31 mouse cellular contexts compared by ENCODE assay signal in genomic region chr7:42497356-42497755, GRCm38 (mm10). TPM values are rescaled to one million over a fixed set of nuclear protein-coding genes. Genes with fewer than 3 reads are reported as not detected.
DNase-seq lines count a peak whose midpoint lies in the region; TF ChIP-seq lines count a peak whose summit lies in the region.
"Had no signal": no experiment of that assay in that cellular context is flagged by ENCODE, and none has a peak within 500 bp of the region (broad histone marks: within the 10 kb centered on the region; RNA-seq: fewer than 3 reads in every experiment).

No protein-coding gene starts in this region.

- H3K27me3 ChIP-seq in ES-Bruce4 (ENCODE audit: control insufficient read depth, insufficient read depth, low read length, poor library complexity, severe bottlenecking), result no peaks in the 10 kb centered on the region
- H3K27me3 ChIP-seq: embryonic facial prominence, embryonic 13.5 days; embryonic facial prominence, embryonic 15.5 days; forebrain, embryonic 12.5 days; Patski had no signal

- TF ChIP-seq EP300 in ES-Bruce4 (IDR thresholded peaks at IDR 0.05; ENCODE audit: insufficient read depth, low read depth, low read length), result peak; percentile 39; the same call in 1 of the 2 replicates

- TF ChIP-seq POLR2A in ES-Bruce4 (IDR thresholded peaks at IDR 0.05; ENCODE audit: insufficient read depth, low read length), result no peak

- no peak for TF ChIP-seq CTCF in ES-Bruce4 (IDR thresholded peaks at IDR 0.05; ENCODE audit: low read depth, low read length)

- no peaks in the 10 kb centered on the region for H3K4me1 ChIP-seq in ES-Bruce4 (ENCODE audit: control insufficient read depth, insufficient read depth, low read length)
- H3K4me1 ChIP-seq: embryonic facial prominence, embryonic 13.5 days; embryonic facial prominence, embryonic 15.5 days; forebrain, embryonic 10.5 days; forebrain, embryonic 12.5 days had no signal

- no peak overlapping the region for H3K4me3 ChIP-seq in ES-Bruce4 (ENCODE audit: low read depth, low read length)
- H3K4me3 ChIP-seq: embryonic facial prominence, embryonic 13.5 days; embryonic facial prominence, embryonic 15.5 days; erythroblast, embryonic 14.5 days; forebrain, embryonic 10.5 days; forebrain, embryonic 12.5 days had no signal

- peak; percentile 96 for DNase-seq in ES-CJ7 (ENCODE audit: low read depth, low spot score)
- peak; percentile 99 for DNase-seq in R1 (ENCODE audit: low read depth, low spot score)
- DNase-seq in ZHBTc4 (ENCODE audit: low read depth, low spot score), result peak; percentile 93
- DNase-seq in spleen, postnatal 10 days (ENCODE audit: low spot score in 2 of 2), result no peak
- no peak for DNase-seq in heart, postnatal 36 days
- no peak for DNase-seq in layer of hippocampus, adult 8-10 months (ENCODE audit: low spot score in 2 of 2)
- DNase-seq: adrenal gland, adult 2 months; adrenal gland, postnatal 10 days; adrenal gland, postnatal 25 days; cerebellum, adult 11 months; cerebellum, adult 18-20 months; cerebellum, adult 8-10 months; cerebellum, adult 9-11 months; cerebellum, postnatal 14 days; cerebellum, postnatal 36 days; embryo, embryonic 11 days had no signal

- peak overlapping the region; percentile 96 for H3K27ac ChIP-seq in ES-Bruce4 (ENCODE audit: insufficient read depth, low read length)
- H3K27ac ChIP-seq: embryonic facial prominence, embryonic 13.5 days; embryonic facial prominence, embryonic 15.5 days; forebrain, embryonic 10.5 days; forebrain, embryonic 12.5 days had no signal

- intact Hi-C loops in heart, postnatal 36 days (cut with DNase I), result no loop called here

- 0 out of 2 replicates have a peak, but pooled peaks cover 4% of the 10 kb centered on the region for H3K9me3 ChIP-seq in ES-Bruce4 (replicated peaks; ENCODE audit: control insufficient read depth, insufficient read depth, low read length, poor library complexity, severe bottlenecking)
- H3K9me3 ChIP-seq: embryonic facial prominence, embryonic 15.5 days; G1E had no signal

- peaks cover 15% of the 10 kb centered on the region for H3K36me3 ChIP-seq in ES-Bruce4 (ENCODE audit: control insufficient read depth, insufficient read depth, low read length, poor library complexity, severe bottlenecking)

- no peak overlapping the region for H3K9ac ChIP-seq in ES-Bruce4 (ENCODE audit: low read depth, poor library complexity, severe bottlenecking)
- H3K9ac ChIP-seq: embryonic facial prominence, embryonic 13.5 days; embryonic facial prominence, embryonic 15.5 days; forebrain, embryonic 12.5 days had no signal

RNA-seq across cellular contexts. Expression of gene Zfp141, which starts 8.2 kb away (rescaled TPM):
- 31.9 and 37.8 TPM in 2 replicates for polyA plus RNA-seq in ES-Bruce4 (2011; ENCODE audit: insufficient read depth, insufficient read length, low read depth, missing spikeins)
- total RNA-seq in heart, postnatal 36 days (2021), result 1 to 10 TPM; 4.3 to 4.4 TPM
- total RNA-seq in layer of hippocampus, adult 8-10 months (2022), result 10 to 100 TPM; 18.1 to 25.8 (median 23.5) TPM

RNA-seq across cellular contexts. Expression of gene 4933421I07Rik, which starts 49.4 kb away (rescaled TPM):
- not detected in 2 replicates for polyA plus RNA-seq in ES-Bruce4 (2011; ENCODE audit: insufficient read depth, insufficient read length, low read depth, missing spikeins)
- not detected for total RNA-seq in heart, postnatal 36 days (2021)
- total RNA-seq in layer of hippocampus, adult 8-10 months (2022), result not detected
- total RNA-seq: adrenal gland, adult 2 months; adrenal gland, postnatal 10 days; adrenal gland, postnatal 25 days; adrenal gland, postnatal 4 days; common myeloid progenitor, adult 5-6 weeks had no signal
- polyA plus RNA-seq: adrenal gland, adult 2 months; brain, embryonic 14.5 days; C2C12; embryonic facial prominence, embryonic 11.5 days; embryonic facial prominence, embryonic 13.5 days; embryonic facial prominence, embryonic 15.5 days; erythroblast, embryonic 14.5 days; forebrain, embryonic 10.5 days; forebrain, embryonic 12.5 days; forebrain, embryonic 14.5 days; forebrain, embryonic 16.5 days; G1E; Patski had no signal

Comparison
In these comparisons a context has a peak if more than half of its experiments do, and no peak if none do; other contexts are left out.
1. DNase-seq: peak in ES-CJ7 (single experiment), R1 (single experiment) and ZHBTc4 (single experiment); none in spleen, postnatal 10 days (0 of 2), heart, postnatal 36 days (0 of 2) and layer of hippocampus, adult 8-10 months (0 of 2).